Mouse (Mus musculus) adrenal gland, adult 18-20 months (tissue): Measurements from ENCODE around the gene Rab11fip3. TPM values are rescaled to one million over a fixed set of nuclear protein-coding genes. Genes with fewer than 3 reads are reported as not detected.

Source experiments
- DNase-seq, 2 experiments: peaks; one replicate each; pipeline ENCODE4 v3.0.0; 2021 to 2022; ENCODE audit warnings: low spot score in 2 of 2
- total RNA-seq, 2 experiments: library from RNA; stranded (reverse); gene quantifications; 1 replicate in 1 of 2; 2 replicates in 1 of 2; pipeline ENCODE4 v1.2.3; 2021

Rab11fip3 gene
- total RNA-seq, 2 experiments from 2014 or later = 22.6 to 24.6 TPM

GRCm38 (mm10) chr17:25942597-25943151 lies 126.7 kb downstream of the Rab11fip3 start:
- DNase-seq = no peak

- peak; percentile 81 to 85 for DNase-seq
These were observed 127.7 kb downstream of the Rab11fip3 start for GRCm38 (mm10) chr17:25941511-25942241.

Other genes starting within 250 kb of the Rab11fip3 start
- 10 to 100 TPM; 15.7 to 20.2 TPM for gene Wdr24, start 245.9 kb downstream of the Rab11fip3 start, total RNA-seq
- gene Jmjd8, start 240.7 kb downstream of the Rab11fip3 start, total RNA-seq = 100 to 1,000 TPM in 1 of 2 experiments, 10 to 100 TPM in 1; 89.7 to 107 TPM
- 100 to 1,000 TPM; 142 to 175 TPM for gene Stub1, start 236.2 kb downstream of the Rab11fip3 start, total RNA-seq
- gene Rhbdl1, start 232.3 kb downstream of the Rab11fip3 start, total RNA-seq = 10 to 100 TPM; 13.6 to 18.4 TPM
- gene Gm20683, start 227.8 kb downstream of the Rab11fip3 start, total RNA-seq = 10 to 100 TPM in 1 of 2 experiments, 1 to 10 TPM in 1; 9.3 to 13.1 TPM
- 100 to 1,000 TPM; 110 TPM for gene Rhot2, start 224.7 kb downstream of the Rab11fip3 start, total RNA-seq
- gene Wdr90, start 208.1 kb downstream of the Rab11fip3 start, total RNA-seq = 10 to 100 TPM; 16.7 to 18.0 TPM
- 100 to 1,000 TPM; 302 to 373 TPM for gene Mcrip2, start 200.8 kb downstream of the Rab11fip3 start, total RNA-seq
- gene Mettl26, start 194.5 kb downstream of the Rab11fip3 start, total RNA-seq = 100 to 1,000 TPM in 1 of 2 experiments, 10 to 100 TPM in 1; 97.4 to 106 TPM
- 1 to 10 TPM in 1 of 2 experiments, under 1 TPM in 1; 0.93 to 2.0 TPM for gene Wfikkn1, start 188.7 kb downstream of the Rab11fip3 start, total RNA-seq
- gene Rab40c, start 149.8 kb downstream of the Rab11fip3 start, total RNA-seq = 10 to 100 TPM; 20.6 to 32.6 TPM
- gene Pigq, start 124.6 kb downstream of the Rab11fip3 start, total RNA-seq = 100 to 1,000 TPM; 110 to 111 TPM
- not detected for gene Nhlrc4, start 124.6 kb downstream of the Rab11fip3 start, total RNA-seq
- gene A930017K11Rik, start 117.0 kb downstream of the Rab11fip3 start, total RNA-seq = not detected
- 10 to 100 TPM; 22.6 to 24.4 TPM for gene Capn15, start 83.8 kb downstream of the Rab11fip3 start, total RNA-seq
- gene Decr2, start 20.8 kb upstream of the Rab11fip3 start, total RNA-seq = 10 to 100 TPM; 23.8 to 25.0 TPM
- 1 to 10 TPM; 2.9 to 3.2 TPM for gene Nme4, start 26.0 kb upstream of the Rab11fip3 start, total RNA-seq
- 1 to 10 TPM; 6.4 to 7.6 TPM for gene Tmem8, start 43.7 kb upstream of the Rab11fip3 start, total RNA-seq
- gene Mrpl28, start 53.9 kb upstream of the Rab11fip3 start, total RNA-seq = 10 to 100 TPM; 84.1 to 87.5 TPM
- gene Axin1, start 69.1 kb upstream of the Rab11fip3 start, total RNA-seq = 10 to 100 TPM; 38.6 to 46.8 TPM
- gene Pdia2, start 129.5 kb upstream of the Rab11fip3 start, total RNA-seq = under 1 TPM; 0.70 to 0.96 TPM
- gene Rgs11, start 133.4 kb upstream of the Rab11fip3 start, total RNA-seq = 10 to 100 TPM; 40.8 to 47.1 TPM
- gene Arhgdig, start 138.2 kb upstream of the Rab11fip3 start, total RNA-seq = 10 to 100 TPM; 12.7 to 13.2 TPM
- gene Fam234a, start 174.7 kb upstream of the Rab11fip3 start, total RNA-seq = 100 to 1,000 TPM; 112 to 124 TPM
- gene Luc7l, start 183.3 kb upstream of the Rab11fip3 start, total RNA-seq = 10 to 100 TPM; 61.9 to 81.4 TPM